Comparison of ENCODE assay signal across 31 mouse cellular contexts in genomic region chr11:116209257-116209656, GRCm38 (mm10). TPM values are rescaled to one million over a fixed set of nuclear protein-coding genes. Genes with fewer than 3 reads are reported as not detected.
DNase-seq lines count a peak whose midpoint lies in the region; ATAC-seq and TF ChIP-seq lines count a peak whose summit lies in the region.
"Had no signal": no experiment of that assay in that cellular context is flagged by ENCODE, and none has a peak within 500 bp of the region (broad histone marks: within the 10 kb centered on the region; RNA-seq: fewer than 3 reads in every experiment).

No protein-coding gene starts in this region.

- peaks cover 10% of the 10 kb centered on the region for H3K4me1 ChIP-seq in kidney, adult 2 months (ENCODE audit: control insufficient read depth, insufficient read depth, low read length)
- H3K4me1 ChIP-seq in kidney, postnatal 0 days (replicated peaks; ENCODE audit: insufficient read depth, low read length) = no peaks in the 10 kb centered on the region
- H3K4me1 ChIP-seq in stomach, postnatal 0 days (replicated peaks; ENCODE audit: control insufficient read depth, insufficient read depth) = no peaks in the 10 kb centered on the region
- H3K4me1 ChIP-seq: embryonic facial prominence, embryonic 12.5 days; forebrain, embryonic 12.5 days; heart, embryonic 13.5 days; limb, embryonic 15.5 days; lung, embryonic 15.5 days; neural tube, embryonic 13.5 days had no signal

- DNase-seq in kidney, adult 2 months = peak; percentile 88
- no peak for DNase-seq in kidney, postnatal 4 days
- peak; percentile 74 to 80 for DNase-seq in kidney, adult 8-10 months
- DNase-seq in kidney, postnatal 0 days (ENCODE audit: low spot score) = peak; percentile 14
- no peak for DNase-seq in stomach, postnatal 0 days (ENCODE audit: low spot score)
- DNase-seq in embryo, embryonic 11 days = no peak
- DNase-seq in thymus, postnatal 25 days = no peak
- DNase-seq: adrenal gland, adult 2 months; B cell, adult 2 months; cerebellum, adult 11 months; cerebellum, postnatal 14 days; heart, adult 11 months; heart, postnatal 14 days; left cerebral cortex, postnatal 4 days; lung, postnatal 4 days; retina, postnatal 1 day; right cerebral cortex, postnatal 25 days; thymus, postnatal 14 days had no signal

- H3K4me2 ChIP-seq in kidney, postnatal 0 days (ENCODE audit: low read length) = no peak overlapping the region
- H3K4me2 ChIP-seq in stomach, postnatal 0 days (replicated peaks; ENCODE audit: low read depth) = no peak overlapping the region
- H3K4me2 ChIP-seq: embryonic facial prominence, embryonic 12.5 days; forebrain, embryonic 12.5 days; heart, embryonic 13.5 days; limb, embryonic 15.5 days; lung, embryonic 15.5 days; neural tube, embryonic 13.5 days had no signal

- no peaks in the 10 kb centered on the region for H3K36me3 ChIP-seq in kidney, adult 2 months (ENCODE audit: control insufficient read depth, insufficient read depth, low read length)
- peaks cover 22% of the 10 kb centered on the region for H3K36me3 ChIP-seq in kidney, postnatal 0 days (ENCODE audit: insufficient read depth, low read length)
- peaks cover 4% of the 10 kb centered on the region for H3K36me3 ChIP-seq in stomach, postnatal 0 days (ENCODE audit: control insufficient read depth, insufficient read depth, low read length)

- TF ChIP-seq POLR2A in kidney, adult 2 months (IDR thresholded peaks at IDR 0.05; ENCODE audit: low read depth, low read length) = no peak

- 48% methylated on average over 8 of the region's 8 CpGs for WGBS in kidney, adult 2 months
- 47% methylated on average over 8 of the region's 8 CpGs for WGBS in kidney, postnatal 0 days
- WGBS in stomach, postnatal 0 days = 68% methylated on average over 8 of the region's 8 CpGs

- no peak for TF ChIP-seq EP300 in stomach, postnatal 0 days (optimal IDR thresholded peaks at IDR 0.05)

- H3K9me3 ChIP-seq in kidney, postnatal 0 days (replicated peaks; ENCODE audit: low read length) = no peaks in the 10 kb centered on the region
- no peaks in the 10 kb centered on the region for H3K9me3 ChIP-seq in stomach, postnatal 0 days (ENCODE audit: control insufficient read depth, low read length)
- H3K9me3 ChIP-seq: embryonic facial prominence, embryonic 12.5 days; forebrain, embryonic 12.5 days; G1E; heart, embryonic 13.5 days; lung, embryonic 15.5 days; neural tube, embryonic 13.5 days had no signal

- no peak overlapping the region for H3K9ac ChIP-seq in kidney, postnatal 0 days (ENCODE audit: low read depth, low read length)
- H3K9ac ChIP-seq in stomach, postnatal 0 days (ENCODE audit: low read length) = no peak overlapping the region
- H3K9ac ChIP-seq: embryonic facial prominence, embryonic 12.5 days; forebrain, embryonic 12.5 days; heart, embryonic 13.5 days; limb, embryonic 15.5 days; lung, embryonic 15.5 days; neural tube, embryonic 13.5 days had no signal

- peak; percentile 55; the same call in 1 of the 2 replicates for ATAC-seq in kidney, postnatal 0 days (replicated peaks; ENCODE audit: low FRiP score, low read depth)
- no peak for ATAC-seq in stomach, postnatal 0 days (ENCODE audit: low FRiP score, low TSS enrichment)
- ATAC-seq: hindbrain, postnatal 0 days; midbrain, embryonic 16.5 days; Patski had no signal

- H3K27me3 ChIP-seq in kidney, adult 2 months (replicated peaks; ENCODE audit: control insufficient read depth, insufficient read depth, low read length) = no peaks in the 10 kb centered on the region
- H3K27me3 ChIP-seq in kidney, postnatal 0 days (ENCODE audit: insufficient read depth, low read length) = no peaks in the 10 kb centered on the region
- H3K27me3 ChIP-seq in stomach, postnatal 0 days (ENCODE audit: control insufficient read depth, insufficient read depth, low read length) = no peaks in the 10 kb centered on the region
- H3K27me3 ChIP-seq: CH12.LX; embryonic facial prominence, embryonic 12.5 days; forebrain, embryonic 12.5 days; heart, embryonic 13.5 days; limb, embryonic 15.5 days; lung, embryonic 15.5 days; neural tube, embryonic 13.5 days; Patski had no signal

- peak overlapping the region; percentile 66 for H3K27ac ChIP-seq in kidney, adult 2 months (ENCODE audit: insufficient read depth, low read depth, low read length)
- H3K27ac ChIP-seq in kidney, postnatal 0 days = no peak overlapping the region
- H3K27ac ChIP-seq in stomach, postnatal 0 days (replicated peaks) = peak overlapping the region; percentile 53; the same call in 1 of the 2 replicates
- H3K27ac ChIP-seq: embryonic facial prominence, embryonic 12.5 days; forebrain, embryonic 12.5 days; heart, embryonic 13.5 days; hindbrain, postnatal 0 days; limb, embryonic 15.5 days; lung, embryonic 15.5 days; neural tube, embryonic 13.5 days had no signal

- TF ChIP-seq CTCF in kidney, adult 2 months (conservative IDR thresholded peaks at IDR 0.05; ENCODE audit: insufficient read depth, insufficient read length, low read depth, low read length) = no peak
- TF ChIP-seq CTCF in kidney, postnatal 0 days (IDR thresholded peaks at IDR 0.05; ENCODE audit: low read depth) = no peak
- no peak for TF ChIP-seq CTCF in stomach, postnatal 0 days (IDR thresholded peaks at IDR 0.05; ENCODE audit: low read depth)

- H3K4me3 ChIP-seq in kidney, adult 2 months (ENCODE audit: insufficient read depth, low read depth, low read length) = no peak overlapping the region
- no peak overlapping the region for H3K4me3 ChIP-seq in kidney, postnatal 0 days (replicated peaks; ENCODE audit: low read depth, low read length)
- no peak overlapping the region for H3K4me3 ChIP-seq in stomach, postnatal 0 days (ENCODE audit: low read depth, low read length)
- H3K4me3 ChIP-seq: embryonic facial prominence, embryonic 12.5 days; erythroblast, embryonic 14.5 days; forebrain, embryonic 12.5 days; heart, embryonic 13.5 days; limb, embryonic 15.5 days; lung, embryonic 15.5 days; myocyte; neural tube, embryonic 13.5 days had no signal

RNA-seq across cellular contexts. Expression of gene Acox1, which starts 10.4 kb away (rescaled TPM):
- polyA plus RNA-seq in kidney, adult 2 months (2012; rRNA removed) = 251 and 265 TPM in 2 replicates
- 55.5 and 64.0 TPM in 2 replicates for polyA plus RNA-seq in kidney, postnatal 0 days (2015; fragmentation: Nextera tagmentation; extraction: Ambion mirVana)
- polyA plus RNA-seq in stomach, postnatal 0 days (2015; fragmentation: Nextera tagmentation; extraction: Ambion mirVana) = 207 and 211 TPM in 2 replicates

RNA-seq across cellular contexts. Expression of gene Ten1, which starts 10.6 kb away (rescaled TPM):
- 20.1 and 21.0 TPM in 2 replicates for polyA plus RNA-seq in kidney, adult 2 months (2012; rRNA removed)
- 44.0 and 47.2 TPM in 2 replicates for polyA plus RNA-seq in kidney, postnatal 0 days (2015; fragmentation: Nextera tagmentation; extraction: Ambion mirVana)
- polyA plus RNA-seq in stomach, postnatal 0 days (2015; fragmentation: Nextera tagmentation; extraction: Ambion mirVana) = 51.9 and 52.6 TPM in 2 replicates

RNA-seq across cellular contexts. Expression of gene Evpl, which starts 28.6 kb away (rescaled TPM):
- polyA plus RNA-seq in kidney, adult 2 months (2012; rRNA removed) = 6.8 and 7.1 TPM in 2 replicates
- 3.9 and 4.1 TPM in 2 replicates for polyA plus RNA-seq in kidney, postnatal 0 days (2015; fragmentation: Nextera tagmentation; extraction: Ambion mirVana)
- 26.5 and 30.1 TPM in 2 replicates for polyA plus RNA-seq in stomach, postnatal 0 days (2015; fragmentation: Nextera tagmentation; extraction: Ambion mirVana)

RNA-seq across cellular contexts. Expression of gene Fbf1, which starts 41.3 kb away (rescaled TPM):
- 24.0 TPM in 2 replicates for polyA plus RNA-seq in kidney, adult 2 months (2012; rRNA removed)
- 16.8 and 20.0 TPM in 2 replicates for polyA plus RNA-seq in kidney, postnatal 0 days (2015; fragmentation: Nextera tagmentation; extraction: Ambion mirVana)
- 8.0 and 8.8 TPM in 2 replicates for polyA plus RNA-seq in stomach, postnatal 0 days (2015; fragmentation: Nextera tagmentation; extraction: Ambion mirVana)

Comparison
In these comparisons a context has a peak if more than half of its experiments do, and no peak if none do; other contexts are left out.
1. DNase-seq: peak in kidney, adult 2 months (single experiment), kidney, adult 8-10 months (2 of 2) and kidney, postnatal 0 days (single experiment); none in kidney, postnatal 4 days (0 of 2), stomach, postnatal 0 days (single experiment), embryo, embryonic 11 days (single experiment) and thymus, postnatal 25 days (single experiment).